Mouse (Mus musculus) embryonic facial prominence, embryonic 14.5 days (tissue): ENCODE measurements at regions not wholly inside any gene's neighbourhood (a gene's known extent, or its start where the extent isn't known, plus 50 kb on each side); places are given as distances from the start of the nearest gene placed in this dataset.

ENCODE experiments used
- ATAC-seq: fragments of 200-750 bp; cut with Nextera tagmentation; 2 replicates; pipeline ENCODE4 v1.8.0; 2017; ENCODE audit warnings: low read depth, moderate number of reproducible peaks, moderate TSS enrichment
- DNase-seq: peaks from one replicate; pipeline ENCODE4 v3.0.0-alpha.2; 2015; ENCODE audit warnings: low spot score
- H3K27ac ChIP-seq: fragments of 300-500 bp; sonication (generic); replicated peaks from 2 replicates; pipeline ENCODE4 v1.5.1; 2014; ENCODE audit warnings: low read depth, mild to moderate bottlenecking, low read length, moderate library complexity
- H3K27me3 ChIP-seq: fragments of 300-500 bp; sonication (generic); replicated peaks from 2 replicates; pipeline ENCODE4 v1.6.1; 2014; ENCODE audit warnings: low read length; ENCODE audit not compliant: control insufficient read depth, insufficient read depth
- H3K36me3 ChIP-seq: fragments of 300-500 bp; sonication (generic); 2 replicates; pipeline ENCODE4 v1.6.1; 2014; ENCODE audit warnings: low read length, mixed read lengths; ENCODE audit not compliant: control insufficient read depth, insufficient read depth
- H3K4me1 ChIP-seq: fragments of 300-500 bp; sonication (generic); 2 replicates; pipeline ENCODE4 v1.6.1; 2014; ENCODE audit warnings: antibody characterized with exemption, low read length; ENCODE audit not compliant: control insufficient read depth, insufficient read depth
- H3K4me2 ChIP-seq: fragments of 300-500 bp; sonication (generic); 2 replicates; pipeline ENCODE4 v1.6.1; 2014; ENCODE audit warnings: low read depth, mild to moderate bottlenecking, low read length, moderate library complexity, mixed read lengths
- H3K4me3 ChIP-seq: fragments of 300-500 bp; sonication (generic); 2 replicates; pipeline ENCODE4 v1.5.1; 2014; ENCODE audit warnings: low read depth, mild to moderate bottlenecking, low read length
- H3K9ac ChIP-seq: fragments of 300-500 bp; sonication (generic); 2 replicates; pipeline ENCODE4 v1.6.1; 2014; ENCODE audit warnings: low read depth, mild to moderate bottlenecking, low read length, moderate library complexity, mixed read lengths
- H3K9me3 ChIP-seq: fragments of 300-500 bp; sonication (generic); 2 replicates; pipeline ENCODE4 v1.6.1; 2016; ENCODE audit warnings: low read length; ENCODE audit not compliant: control insufficient read depth
- WGBS: fragments of 180-500 bp; shearing (Covaris S2); extraction: QIAGEN DNeasy Blood & Tissue Kit; methylation state at CpG from one replicate; pipeline ENCODE4 v1.1.7; 2014; 5-methylcytosine and 5-hydroxymethylcytosine counted together

DNA sequence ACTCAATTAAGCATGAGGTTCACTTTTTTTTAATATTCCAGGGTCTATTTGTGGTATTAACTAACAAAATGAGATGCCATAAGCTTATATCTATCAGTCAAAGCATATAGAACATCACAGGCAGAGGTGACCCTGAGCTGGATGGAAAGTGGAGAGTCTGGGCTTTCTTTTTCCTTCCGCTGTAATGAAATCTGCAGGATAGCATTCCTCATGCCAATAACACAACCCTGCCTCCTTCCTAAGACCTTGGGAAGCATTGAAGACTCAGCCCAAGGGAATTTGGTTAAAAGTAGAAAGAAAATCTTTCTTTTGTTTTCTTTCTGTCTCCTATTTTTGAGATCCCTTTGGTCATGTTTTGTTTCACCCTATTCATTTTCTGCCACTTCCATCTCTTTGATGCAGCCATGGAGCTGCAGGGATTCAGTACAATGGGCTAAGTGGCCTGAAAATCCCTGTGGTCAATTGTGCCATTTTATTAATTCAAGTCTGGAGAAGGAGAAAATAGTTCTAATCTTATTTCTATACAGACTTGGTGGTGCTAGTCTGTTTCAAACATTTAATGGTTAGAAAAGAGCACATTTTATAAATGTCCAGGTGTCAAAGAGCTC, 1006.9 kb downstream of the Olfm4 start:
- no peak overlapping the region for H3K4me3 ChIP-seq
- H3K27me3 ChIP-seq = no peaks in the 10 kb centered on the region
- H3K4me1 ChIP-seq = no peaks in the 10 kb centered on the region
- no peak overlapping the region for H3K9ac ChIP-seq
- no peak overlapping the region for H3K27ac ChIP-seq
- no peak for ATAC-seq
- no peaks in the 10 kb centered on the region for H3K36me3 ChIP-seq
- no peak overlapping the region for H3K4me2 ChIP-seq
- no peak for DNase-seq
- H3K9me3 ChIP-seq = no peaks in the 10 kb centered on the region
- 76% methylated on average over 1 of the region's 1 CpGs for WGBS

- Histone ChIP-seq H3K36me3 (no peaks in the 10 kb centered on the region), H3K4me2 (no peak overlapping the region), H3K4me1 (no peaks in the 10 kb centered on the region), H3K27me3 (no peaks in the 10 kb centered on the region), H3K9me3 (no peaks in the 10 kb centered on the region), H3K9ac (no peak overlapping the region), H3K27ac (no peak overlapping the region), H3K4me3 (no peak overlapping the region)
- no peak for DNase-seq
- ATAC-seq = no peak
- 79% methylated on average over 1 of the region's 1 CpGs for WGBS
Measured at GRCm38 (mm10) chr14:80999030-80999429, 1015.1 kb downstream of the Olfm4 start.

DNA sequence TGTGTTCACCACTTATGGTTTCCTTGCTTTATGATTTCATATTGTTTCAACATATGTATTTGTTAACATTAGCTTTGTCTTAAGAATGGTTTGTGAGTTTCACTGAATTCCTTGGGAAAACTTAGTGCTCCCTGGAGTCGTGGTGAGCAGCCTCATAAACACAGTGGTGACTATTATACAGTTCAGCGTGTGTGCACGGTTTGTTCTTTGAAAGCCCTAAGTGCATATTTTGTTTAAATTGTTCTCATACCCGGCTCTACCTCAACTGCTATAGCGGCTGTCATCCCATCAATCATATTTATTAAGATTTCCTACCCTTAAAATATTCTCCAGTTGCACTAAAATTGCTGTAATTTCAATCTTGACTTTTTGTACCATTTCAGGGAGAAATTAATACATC, 1029.3 kb downstream of the Olfm4 start:
- H3K36me3 ChIP-seq = no peaks in the 10 kb centered on the region
- H3K9ac ChIP-seq = no peak overlapping the region
- H3K4me3 ChIP-seq = no peak overlapping the region
- no peaks in the 10 kb centered on the region for H3K9me3 ChIP-seq
- H3K27me3 ChIP-seq = no peaks in the 10 kb centered on the region
- no peaks in the 10 kb centered on the region for H3K4me1 ChIP-seq
- no peak overlapping the region for H3K27ac ChIP-seq
- DNase-seq = no peak
- 55% methylated on average over 5 of the region's 5 CpGs for WGBS
- no peak overlapping the region for H3K4me2 ChIP-seq
- no peak for ATAC-seq

DNA sequence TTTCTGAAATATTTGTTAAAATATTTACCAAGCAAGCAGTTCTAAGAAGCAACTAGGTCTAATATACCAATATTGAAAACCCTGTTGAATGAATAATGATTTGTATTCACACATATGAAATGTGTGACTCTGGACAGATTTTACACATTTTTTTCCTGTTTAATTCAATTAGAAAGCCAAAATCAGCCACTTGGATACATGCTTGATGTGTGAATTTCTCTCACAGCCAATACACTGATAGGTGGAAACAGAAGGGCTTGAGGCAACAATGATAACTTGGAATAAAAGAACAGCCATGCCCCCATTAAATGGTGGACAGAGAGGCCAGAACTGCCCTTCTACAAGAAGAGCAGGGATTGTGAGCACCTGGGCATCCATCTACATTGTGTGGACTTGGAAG, 1047.6 kb downstream of the Olfm4 start:
- H3K27me3 ChIP-seq = no peaks in the 10 kb centered on the region
- no peak overlapping the region for H3K9ac ChIP-seq
- H3K4me3 ChIP-seq = no peak overlapping the region
- DNase-seq (no peak), ATAC-seq (no peak)
- H3K4me1 ChIP-seq = no peaks in the 10 kb centered on the region
- H3K27ac ChIP-seq = no peak overlapping the region
- H3K9me3 ChIP-seq = no peaks in the 10 kb centered on the region
- no peaks in the 10 kb centered on the region for H3K36me3 ChIP-seq
- no peak overlapping the region for H3K4me2 ChIP-seq

GRCm38 (mm10) chr14:81037635-81038034, 1053.8 kb downstream of the Olfm4 start:
- 57% methylated on average over 2 of the region's 2 CpGs for WGBS
- no peak for ATAC-seq
- no peaks in the 10 kb centered on the region for H3K36me3 ChIP-seq
- H3K4me1 ChIP-seq = no peaks in the 10 kb centered on the region
- no peaks in the 10 kb centered on the region for H3K9me3 ChIP-seq
- no peak overlapping the region for H3K9ac ChIP-seq
- H3K27ac ChIP-seq = no peak overlapping the region
- no peaks in the 10 kb centered on the region for H3K27me3 ChIP-seq
- DNase-seq = no peak
- no peak overlapping the region for H3K4me2 ChIP-seq
- H3K4me3 ChIP-seq = no peak overlapping the region

- Histone ChIP-seq H3K4me3 (no peak overlapping the region), H3K27me3 (no peaks in the 10 kb centered on the region), H3K36me3 (no peaks in the 10 kb centered on the region), H3K27ac (no peak overlapping the region), H3K9me3 (no peaks in the 10 kb centered on the region), H3K9ac (no peak overlapping the region), H3K4me2 (no peak overlapping the region), H3K4me1 (no peaks in the 10 kb centered on the region)
- ATAC-seq (no peak), DNase-seq (no peak)
- 81% methylated on average over 3 of the region's 3 CpGs for WGBS
Measured at GRCm38 (mm10) chr14:81038045-81038444, 1054.2 kb downstream of the Olfm4 start.
